In genomic region chr9:7947946-7948345, GRCm38 (mm10) we compare ENCODE assay signal across 27 mouse cellular contexts.
"Had no signal": no experiment of that assay in that cellular context is flagged by ENCODE, and none has a peak within 500 bp of the region (broad histone marks: within the 10 kb centered on the region; RNA-seq: fewer than 3 reads in every experiment).

No protein-coding gene starts in this region.

- H3K36me3 ChIP-seq: hindbrain, embryonic 13.5 days; hindbrain, embryonic 15.5 days had no signal

- H3K27ac ChIP-seq: heart, adult 2 months; heart, embryonic 13.5 days; heart, embryonic 15.5 days; hindbrain, embryonic 13.5 days; hindbrain, embryonic 15.5 days; hindbrain, postnatal 0 days; layer of hippocampus, adult 2 months; limb, embryonic 10.5 days; limb, embryonic 12.5 days; liver, embryonic 13.5 days; liver, embryonic 15.5 days had no signal

- DNase-seq: gastrocnemius, postnatal 14 days; gastrocnemius, postnatal 36 days; heart, adult 2 months; heart, postnatal 14 days; heart, postnatal 36 days; kidney, adult 11 months; kidney, adult 2 months; kidney, adult 9 months; kidney, postnatal 10 days; kidney, postnatal 25 days; kidney, postnatal 4 days; liver; liver, embryonic 13.5 days; liver, postnatal 0 days had no signal

- ATAC-seq: hindbrain, postnatal 0 days; intestine, embryonic 16.5 days; liver, postnatal 0 days had no signal

- H3K4me3 ChIP-seq: heart, adult 2 months; heart, embryonic 13.5 days; heart, embryonic 15.5 days; hindbrain, embryonic 13.5 days; hindbrain, embryonic 15.5 days; layer of hippocampus, adult 2 months; left cerebral cortex, adult 2 months; limb, embryonic 10.5 days; limb, embryonic 12.5 days; liver, embryonic 13.5 days; liver, embryonic 15.5 days had no signal

- H3K4me2 ChIP-seq: heart, embryonic 11.5 days; heart, embryonic 13.5 days; heart, embryonic 15.5 days; hindbrain, embryonic 13.5 days; hindbrain, embryonic 15.5 days; limb, embryonic 12.5 days; liver, embryonic 11.5 days; liver, embryonic 13.5 days; liver, embryonic 15.5 days had no signal

- H3K9me3 ChIP-seq: heart, embryonic 13.5 days; heart, embryonic 15.5 days; hindbrain, embryonic 13.5 days; hindbrain, embryonic 15.5 days; limb, embryonic 10.5 days; limb, embryonic 12.5 days; liver, embryonic 13.5 days; liver, embryonic 15.5 days had no signal

- H3K9ac ChIP-seq: heart, embryonic 13.5 days; heart, embryonic 15.5 days; hindbrain, embryonic 13.5 days; hindbrain, embryonic 15.5 days; limb, embryonic 12.5 days; liver, embryonic 13.5 days; liver, embryonic 15.5 days; liver, postnatal 0 days had no signal

- H3K4me1 ChIP-seq: hindbrain, embryonic 13.5 days; hindbrain, embryonic 15.5 days; limb, embryonic 10.5 days; limb, embryonic 12.5 days; liver, embryonic 13.5 days; liver, embryonic 15.5 days had no signal

- H3K27me3 ChIP-seq: heart, embryonic 13.5 days; heart, embryonic 15.5 days; hindbrain, embryonic 13.5 days; hindbrain, embryonic 15.5 days; limb, embryonic 12.5 days; liver, embryonic 13.5 days; liver, embryonic 15.5 days had no signal
